Mouse (Mus musculus) brain, embryonic 14.5 days (tissue): ENCODE results near the gene Zfpm1. TPM values are rescaled to one million over a fixed set of nuclear protein-coding genes. Genes with fewer than 3 reads are reported as not detected.
A peak's percentile ranks its signal among the peaks of the same experiment; 100 is the strongest.

Experiments used
- DNase-seq: peaks from one replicate; pipeline ENCODE4 v3.0.0-alpha.2; 2011; ENCODE audit warnings: low read depth
- CTCF ChIP-seq: fragments of 200-500 bp; IDR thresholded peaks from 2 replicates; pipeline ENCODE4 v1.5.1; 2012; ENCODE audit warnings: inconsistent platforms, mild to moderate bottlenecking, moderate library complexity, borderline replicate concordance; ENCODE audit not compliant: insufficient read depth, insufficient read length; ENCODE audit errors: extremely low read depth
- POLR2A ChIP-seq: fragments of 200-500 bp; IDR thresholded peaks from 2 replicates; pipeline ENCODE4 v1.6.1; 2012; ENCODE audit warnings: mild to moderate bottlenecking, inconsistent platforms, borderline replicate concordance; ENCODE audit not compliant: poor library complexity, insufficient read depth, insufficient read length, severe bottlenecking; ENCODE audit errors: extremely low read depth
- polyA plus RNA-seq: library from polyadenylated mRNA; depleted of rRNA; stranded (reverse); fragments of >200 nt; gene quantifications from 2 replicates; pipeline ENCODE4 v1.2.3, GENCODE M21; 2012

The Zfpm1 gene
- polyA plus RNA-seq, 1 experiment: 16.9 TPM

GRCm38 (mm10) chr8:122280156-122280555 is 1.8 kb upstream of the Zfpm1 start:
- no peak for DNase-seq
- TF ChIP-seq CTCF (no peak), POLR2A (no peak)

DNA sequence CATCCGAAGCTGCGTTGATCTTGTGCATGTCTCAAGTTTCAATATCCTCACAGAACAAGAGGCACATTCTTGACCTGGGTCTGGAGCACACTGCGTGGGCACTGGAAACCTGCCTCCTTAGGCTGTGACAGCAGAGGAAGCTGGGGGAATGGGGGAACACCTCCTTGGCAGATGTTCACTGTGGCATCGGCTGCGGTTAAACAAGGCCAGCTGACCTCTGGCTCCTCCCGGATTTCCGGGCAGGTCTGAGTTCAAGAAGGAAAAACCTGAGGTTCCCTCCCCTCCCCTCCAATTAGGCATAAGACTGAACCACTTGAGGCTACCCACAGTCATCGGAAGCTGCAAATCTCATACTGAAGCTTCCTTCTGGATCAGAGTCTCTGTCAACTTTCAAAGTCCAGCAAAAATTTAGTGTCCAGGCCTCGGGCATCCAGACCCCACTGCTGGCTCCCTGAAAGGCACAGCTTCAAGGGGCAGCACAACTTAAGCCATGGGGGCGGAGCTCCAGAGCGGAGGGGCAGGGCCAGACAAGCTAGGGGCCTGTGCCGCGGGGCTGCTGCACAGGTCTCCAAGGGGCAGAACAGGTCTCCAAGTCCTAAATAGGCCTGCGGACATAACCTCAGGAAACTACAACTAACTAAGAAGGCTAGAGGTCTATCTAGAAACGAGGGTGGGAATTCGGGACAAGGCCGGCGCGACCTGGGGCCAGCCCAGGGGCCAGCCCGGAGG is 1.2 kb upstream of the Zfpm1 start:
- TF ChIP-seq POLR2A (no peak), CTCF (no peak)
- DNase-seq: no peak

GRCm38 (mm10) chr8:122281317-122282034 is 465 bp upstream of the Zfpm1 start:
- no peak for TF ChIP-seq CTCF
- TF ChIP-seq POLR2A: no peak
- peak; percentile 99 for DNase-seq

DNA sequence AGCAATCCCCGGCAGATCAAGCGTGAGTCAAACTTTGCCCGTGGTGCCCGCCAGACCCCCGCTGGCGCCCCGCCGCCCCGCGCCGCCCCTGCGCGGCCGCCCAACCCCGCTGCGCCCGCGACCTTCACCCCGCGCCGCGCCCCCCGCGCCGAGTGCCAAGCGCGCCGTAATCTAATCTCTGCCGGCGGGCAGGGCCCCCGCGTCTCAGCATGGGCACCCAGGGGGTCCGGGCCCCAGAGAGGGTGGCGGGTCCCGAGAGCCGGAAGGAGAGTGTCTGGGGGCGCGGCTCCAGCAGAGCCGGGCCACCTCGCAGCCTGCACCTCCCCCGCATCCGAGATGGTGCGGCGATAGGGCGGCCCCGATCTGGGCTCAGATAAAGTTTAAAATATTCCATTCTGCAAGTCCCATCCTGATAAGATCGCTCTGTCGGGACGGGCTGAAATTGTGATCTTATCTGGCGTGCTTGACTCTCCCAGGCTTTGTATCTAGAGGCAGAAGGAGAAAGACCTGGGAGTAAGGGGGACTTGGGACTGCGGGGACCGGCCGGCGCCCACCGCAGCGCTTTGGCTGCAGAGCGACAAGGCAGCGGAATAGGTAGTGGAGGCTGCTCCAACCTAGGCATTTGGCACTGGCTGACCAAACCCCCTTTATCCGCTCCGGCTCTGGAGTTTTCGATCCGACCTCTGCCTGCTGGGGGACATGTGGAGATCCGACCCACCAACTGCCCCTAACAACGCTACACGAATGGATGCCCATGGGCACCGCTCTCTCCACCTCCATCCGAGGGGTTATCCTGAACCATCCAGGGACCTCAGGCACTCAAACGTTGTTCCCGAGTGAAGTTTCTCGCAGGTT is 787 bp downstream of the Zfpm1 start:
- TF ChIP-seq CTCF: no peak
- TF ChIP-seq POLR2A: no peak
- DNase-seq: no peak

DNA sequence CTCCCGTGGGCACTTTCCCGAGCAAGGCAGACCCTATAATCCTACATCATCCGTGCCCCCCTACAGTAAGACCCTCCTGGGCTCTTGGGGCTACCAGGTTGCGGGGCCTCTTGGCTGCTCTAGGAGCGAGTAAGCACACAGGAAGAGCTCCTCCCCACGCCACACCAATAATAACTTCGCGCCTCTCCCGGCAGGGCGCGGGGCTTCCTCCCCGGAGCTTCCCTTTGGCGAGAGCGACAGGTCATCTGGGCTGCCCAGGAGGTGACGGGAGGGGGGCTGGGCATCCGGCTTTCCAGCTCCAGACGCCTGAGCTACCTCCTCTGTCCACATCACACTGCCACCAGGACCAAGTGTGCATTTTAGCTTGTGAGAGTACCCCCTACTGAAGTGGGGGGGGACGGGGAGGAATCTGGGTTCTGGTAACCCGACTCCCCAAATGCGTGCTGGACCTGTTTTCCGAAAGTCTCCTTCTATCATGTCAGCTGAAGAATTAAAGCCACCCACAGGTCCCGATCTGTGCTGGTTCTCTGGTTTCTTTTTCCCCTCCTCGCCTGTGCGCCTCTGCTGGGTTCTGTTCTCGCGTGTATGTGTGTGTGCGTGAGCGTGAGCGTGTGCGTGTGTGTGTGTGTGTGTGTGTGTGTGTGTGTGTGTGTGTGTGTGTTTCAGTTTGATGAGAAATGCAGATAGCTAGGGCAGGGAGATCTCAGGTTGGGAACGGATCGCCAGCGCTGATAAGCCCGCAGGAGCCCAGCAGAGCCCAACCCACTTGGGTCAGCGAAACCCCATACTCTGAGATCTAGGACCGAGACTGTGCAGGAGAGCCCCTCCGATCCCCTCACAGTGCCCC is 1.6 kb downstream of the Zfpm1 start:
- DNase-seq: no peak
- no peak for TF ChIP-seq CTCF
- TF ChIP-seq POLR2A: no peak

DNA sequence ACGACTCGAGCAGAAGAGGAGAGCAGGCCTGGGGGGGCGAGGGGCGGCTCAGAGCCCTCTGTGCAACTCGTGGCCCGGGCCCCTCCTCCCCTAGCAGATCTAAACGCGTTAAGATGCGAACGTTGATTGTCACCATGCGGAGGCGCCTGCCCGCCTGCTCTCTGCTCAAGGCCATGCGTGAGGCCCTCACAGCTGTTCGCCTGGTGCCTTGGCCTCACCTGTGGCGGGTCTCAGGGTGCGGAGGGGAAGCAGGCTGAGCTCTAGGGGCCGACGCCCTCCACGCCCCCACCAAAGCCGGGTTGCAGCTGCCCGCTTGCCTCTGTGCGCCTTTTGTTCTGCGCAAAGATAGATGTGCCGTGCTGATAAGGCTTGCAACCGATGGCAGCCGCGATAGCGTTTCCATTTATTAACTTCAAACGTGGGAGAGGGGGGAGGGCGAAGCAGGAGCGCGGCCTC is 2.3 kb downstream of the Zfpm1 start:
- DNase-seq: peak; percentile 73
- no peak for TF ChIP-seq POLR2A
- TF ChIP-seq CTCF: peak; percentile 18; the same call in 1 of the 2 replicates

- DNase-seq: peak; percentile 54
- no peak for TF ChIP-seq CTCF
- TF ChIP-seq POLR2A: no peak
Observed at GRCm38 (mm10) chr8:122284659-122285261, 2.8 kb downstream of the Zfpm1 start.

GRCm38 (mm10) chr8:122285727-122286126 is 3.8 kb downstream of the Zfpm1 start:
- no peak for DNase-seq
- TF ChIP-seq POLR2A (no peak), CTCF (no peak)

DNA sequence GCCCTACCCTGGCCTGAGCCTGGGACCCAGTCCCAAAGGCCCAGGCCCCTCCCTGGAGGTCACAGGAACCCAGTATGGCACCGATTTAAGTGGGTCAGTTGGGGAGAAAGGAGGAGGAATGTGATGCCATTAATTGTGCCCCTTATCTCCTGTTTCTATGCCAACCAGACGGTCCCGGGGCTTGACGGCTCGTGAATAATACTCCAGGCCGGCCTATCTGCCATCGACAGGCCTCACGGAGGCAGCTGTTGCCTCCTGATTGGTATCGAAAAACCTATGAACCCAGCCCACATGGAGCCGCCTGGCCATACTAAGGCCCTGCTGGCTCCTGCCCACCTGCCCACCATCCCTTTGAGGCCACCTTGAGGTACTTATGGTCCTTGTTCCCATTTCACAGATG is 5.0 kb downstream of the Zfpm1 start:
- no peak for DNase-seq
- TF ChIP-seq POLR2A (no peak), CTCF (no peak)

GRCm38 (mm10) chr8:122287742-122288141 is 5.8 kb downstream of the Zfpm1 start:
- no peak for DNase-seq
- no peak for TF ChIP-seq POLR2A
- TF ChIP-seq CTCF: no peak

DNA sequence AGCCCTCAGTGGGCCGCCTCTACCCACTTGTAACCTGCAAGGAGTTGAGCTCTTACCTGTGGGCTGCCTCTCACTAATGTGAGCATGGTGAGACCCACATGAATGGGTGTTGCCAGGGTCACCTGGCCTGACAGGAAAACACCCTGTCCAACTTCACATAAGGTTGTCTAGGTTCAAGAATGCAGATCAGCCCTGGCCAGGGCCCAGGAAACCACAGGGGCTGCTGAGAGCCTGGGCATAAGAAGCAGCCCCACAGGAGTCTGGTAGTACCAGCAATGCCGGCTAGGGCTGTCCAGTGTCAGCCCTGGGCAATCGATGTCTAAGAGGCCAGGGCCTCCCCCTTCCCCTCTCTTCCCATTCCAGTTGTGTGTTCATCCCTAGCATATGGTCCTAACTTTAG is 6.4 kb downstream of the Zfpm1 start:
- TF ChIP-seq POLR2A (no peak), CTCF (no peak)
- DNase-seq: no peak

- TF ChIP-seq POLR2A (no peak), CTCF (no peak)
- DNase-seq: no peak
Observed at GRCm38 (mm10) chr8:122291075-122291474, 9.1 kb downstream of the Zfpm1 start.
